Mouse (Mus musculus) bone marrow, adult 2 months (tissue): ENCODE measurements at regions not wholly inside any gene's neighbourhood (a gene's known extent, or its start where the extent isn't known, plus 50 kb on each side); places are given as distances from the start of the nearest gene placed in this dataset.

ENCODE experiments used
- CTCF ChIP-seq: fragments of 200-500 bp; IDR thresholded peaks from 2 replicates; pipeline ENCODE4 v1.5.1; 2011; ENCODE audit warnings: low read length, control low read depth; ENCODE audit not compliant: control insufficient read depth, insufficient read depth
- POLR2A ChIP-seq: fragments of 200-500 bp; IDR thresholded peaks from 2 replicates; pipeline ENCODE4 v1.6.1; 2011; ENCODE audit warnings: low read depth, mild to moderate bottlenecking, control low read depth, low read length, borderline replicate concordance; ENCODE audit not compliant: control insufficient read depth

DNA sequence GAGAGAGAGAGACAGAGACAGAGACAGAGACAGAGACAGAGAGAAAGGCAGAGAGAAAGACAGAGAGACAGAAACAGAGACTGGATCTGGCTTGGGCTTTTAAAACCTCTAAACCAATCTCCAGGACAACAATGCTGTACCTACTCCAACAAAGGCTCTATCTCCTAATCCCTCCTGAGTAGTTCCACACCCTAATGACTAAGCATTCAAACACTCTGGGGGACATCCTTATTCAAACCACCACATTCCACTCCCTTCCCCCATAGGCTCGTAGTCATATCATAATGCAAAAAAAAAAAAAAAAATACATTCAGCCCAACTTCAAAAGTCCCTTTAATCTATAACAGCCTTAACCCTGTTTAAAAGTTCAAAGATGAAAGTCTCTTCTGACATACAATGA, 289.3 kb downstream of the Diras2 start:
- no peak for TF ChIP-seq POLR2A
- TF ChIP-seq CTCF, result no peak
